Mouse (Mus musculus) embryonic facial prominence, embryonic 14.5 days (tissue): ENCODE results near the gene Gjc2. TPM values are rescaled to one million over a fixed set of nuclear protein-coding genes. Genes with fewer than 3 reads are reported as not detected.
"Not testable (repeated sequence)": the region's sequence is repeated elsewhere in the genome, so short reads cannot be mapped to it uniquely, and the experiment has no call there.

Source experiments
- ATAC-seq: fragments of 200-750 bp; cut with Nextera tagmentation; 2 replicates; pipeline ENCODE4 v1.8.0; 2017; ENCODE audit warnings: low read depth, moderate number of reproducible peaks, moderate TSS enrichment
- DNase-seq: peaks from one replicate; pipeline ENCODE4 v3.0.0-alpha.2; 2015; ENCODE audit warnings: low spot score
- H3K27ac ChIP-seq: fragments of 300-500 bp; sonication (generic); replicated peaks from 2 replicates; pipeline ENCODE4 v1.5.1; 2014; ENCODE audit warnings: low read depth, mild to moderate bottlenecking, low read length, moderate library complexity
- H3K27me3 ChIP-seq: fragments of 300-500 bp; sonication (generic); replicated peaks from 2 replicates; pipeline ENCODE4 v1.6.1; 2014; ENCODE audit warnings: low read length; ENCODE audit not compliant: control insufficient read depth, insufficient read depth
- H3K36me3 ChIP-seq: fragments of 300-500 bp; sonication (generic); 2 replicates; pipeline ENCODE4 v1.6.1; 2014; ENCODE audit warnings: low read length, mixed read lengths; ENCODE audit not compliant: control insufficient read depth, insufficient read depth
- H3K4me1 ChIP-seq: fragments of 300-500 bp; sonication (generic); 2 replicates; pipeline ENCODE4 v1.6.1; 2014; ENCODE audit warnings: antibody characterized with exemption, low read length; ENCODE audit not compliant: control insufficient read depth, insufficient read depth
- H3K4me2 ChIP-seq: fragments of 300-500 bp; sonication (generic); 2 replicates; pipeline ENCODE4 v1.6.1; 2014; ENCODE audit warnings: low read depth, mild to moderate bottlenecking, low read length, moderate library complexity, mixed read lengths
- H3K4me3 ChIP-seq: fragments of 300-500 bp; sonication (generic); 2 replicates; pipeline ENCODE4 v1.5.1; 2014; ENCODE audit warnings: low read depth, mild to moderate bottlenecking, low read length
- H3K9ac ChIP-seq: fragments of 300-500 bp; sonication (generic); 2 replicates; pipeline ENCODE4 v1.6.1; 2014; ENCODE audit warnings: low read depth, mild to moderate bottlenecking, low read length, moderate library complexity, mixed read lengths
- H3K9me3 ChIP-seq: fragments of 300-500 bp; sonication (generic); 2 replicates; pipeline ENCODE4 v1.6.1; 2016; ENCODE audit warnings: low read length; ENCODE audit not compliant: control insufficient read depth
- WGBS: fragments of 180-500 bp; shearing (Covaris S2); extraction: QIAGEN DNeasy Blood & Tissue Kit; methylation state at CpG from one replicate; pipeline ENCODE4 v1.1.7; 2014; 5-methylcytosine and 5-hydroxymethylcytosine counted together
- polyA plus RNA-seq: library from polyadenylated mRNA; unstranded; fragments of >200 nt; fragmentation: Nextera tagmentation; extraction: Ambion mirVana; gene quantifications from 2 replicates; pipeline ENCODE4 v1.2.1, GENCODE M21; 2014

Gene Gjc2
- polyA plus RNA-seq, 1 experiment from 2014 or later, result 0.29 TPM

DNA sequence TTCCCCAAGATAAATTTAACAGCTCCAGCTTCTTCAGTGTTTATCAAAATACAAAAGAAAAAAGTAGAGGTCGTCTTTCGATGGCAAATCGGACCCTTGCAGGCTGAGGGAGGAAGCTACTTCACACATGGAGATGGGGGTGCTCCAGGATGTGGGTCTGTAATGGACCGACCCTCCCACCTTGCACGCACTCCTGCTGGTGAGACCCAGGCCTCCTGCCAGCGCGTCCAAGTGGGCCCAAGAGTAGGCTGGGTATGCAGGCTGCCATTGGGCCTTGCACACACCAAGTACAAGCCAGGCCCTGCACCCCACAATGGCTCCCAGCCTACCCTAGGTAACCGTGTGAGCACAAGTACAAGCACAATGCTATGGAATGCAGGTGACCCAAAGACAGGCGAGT, 28.5 kb upstream of the Gjc2 start:
- not testable (repeated sequence) for H3K4me1 ChIP-seq, H3K4me2 ChIP-seq, H3K9ac ChIP-seq, ATAC-seq, H3K27me3 ChIP-seq, H3K27ac ChIP-seq, H3K4me3 ChIP-seq, DNase-seq, H3K9me3 ChIP-seq
- 80% methylated on average over 6 of the region's 9 CpGs for WGBS
- H3K36me3 ChIP-seq, result peaks cover 54% of the 10 kb centered on the region

- H3K9ac ChIP-seq, result no peak overlapping the region
Measured at GRCm38 (mm10) chr11:59210020-59210419, 27.0 kb upstream of the Gjc2 start.

GRCm38 (mm10) chr11:59209580-59209979, 26.6 kb upstream of the Gjc2 start:
- Histone ChIP-seq H3K36me3 (peaks cover 66% of the 10 kb centered on the region), H3K4me3 (peak overlapping the region; percentile 91), H3K9ac (peak overlapping the region; percentile 93; the same call in 1 of the 2 replicates), H3K27me3 (no peaks in the 10 kb centered on the region), H3K4me2 (peak overlapping the region; percentile 79), H3K9me3 (no peaks in the 10 kb centered on the region), H3K4me1 (no peaks in the 10 kb centered on the region; the same call in 1 of the 2 replicates), H3K27ac (no peak overlapping the region; the same call in 1 of the 2 replicates)
- DNase-seq, result no peak
- ATAC-seq, result no peak
- WGBS, result 67% methylated on average over 5 of the region's 5 CpGs

More at GRCm38 (mm10) chr11:59210020-59210419, 27.0 kb upstream of the Gjc2 start:
- no peak for DNase-seq
- Histone ChIP-seq H3K27me3 (no peaks in the 10 kb centered on the region), H3K4me2 (no peak overlapping the region), H3K27ac (no peak overlapping the region), H3K4me1 (no peaks in the 10 kb centered on the region; the same call in 1 of the 2 replicates), H3K9me3 (no peaks in the 10 kb centered on the region), H3K4me3 (no peak overlapping the region), H3K36me3 (peaks cover 67% of the 10 kb centered on the region)
- ATAC-seq, result no peak
- 80% methylated on average over 4 of the region's 4 CpGs for WGBS

DNA sequence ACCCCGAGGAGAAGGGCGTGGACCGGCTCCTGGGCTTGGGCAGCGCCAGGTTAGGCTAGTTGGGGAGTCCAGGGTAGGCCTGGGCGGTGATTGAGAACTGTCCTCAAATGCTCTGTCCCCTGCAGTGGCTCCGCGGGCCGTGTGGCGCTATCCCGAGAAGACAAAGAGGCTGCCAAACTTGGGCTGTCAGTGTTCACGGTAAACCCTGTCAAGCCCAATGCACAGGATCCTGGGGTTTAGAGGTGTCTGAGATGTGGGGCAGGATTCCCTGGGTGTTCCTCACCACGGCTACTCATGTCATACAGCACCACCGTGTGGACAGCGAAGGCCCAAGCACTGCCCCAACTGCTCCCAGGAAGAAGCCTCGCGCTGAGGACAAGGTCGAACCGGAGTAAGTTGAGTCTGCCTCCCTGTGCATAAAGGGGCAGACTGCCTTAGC, 26.0 kb upstream of the Gjc2 start:
- DNase-seq, result peak; percentile 83

GRCm38 (mm10) chr11:59208153-59208831, 25.3 kb upstream of the Gjc2 start, which contains the start of gene 2310033P09Rik:
Gene 2310033P09Rik, plus strand, starts transcription at chr11:59208321.
- H3K4me3 ChIP-seq, result peak within 1 kb of the TSS; percentile 91
- peak within 1 kb of the TSS; percentile 93 for H3K9ac ChIP-seq
- peak within 1 kb of the TSS; percentile 94 for H3K27ac ChIP-seq
- H3K36me3 ChIP-seq, result peaks cover 67% of the 10 kb centered on the region
- DNase-seq, result peak; percentile 96
- H3K9me3 ChIP-seq, result no peaks in the 10 kb centered on the region
- peak within 1 kb of the TSS; percentile 79 for H3K4me2 ChIP-seq
- H3K27me3 ChIP-seq, result no peaks in the 10 kb centered on the region
- 0% methylated on average over 48 of the region's 67 CpGs for WGBS
- no peaks in the 10 kb centered on the region; the same call in 1 of the 2 replicates for H3K4me1 ChIP-seq
- peak; percentile 87 for ATAC-seq

More for the DNA sequence above, 26.0 kb upstream of the Gjc2 start:
- peaks cover 70% of the 10 kb centered on the region for H3K36me3 ChIP-seq
- no peaks in the 10 kb centered on the region for H3K9me3 ChIP-seq
- peak overlapping the region; percentile 93 for H3K9ac ChIP-seq
- WGBS, result 9% methylated on average over 17 of the region's 18 CpGs
- H3K4me1 ChIP-seq, result no peaks in the 10 kb centered on the region; the same call in 1 of the 2 replicates
- peak overlapping the region; percentile 94 for H3K27ac ChIP-seq
- H3K4me2 ChIP-seq, result peak overlapping the region; percentile 79
- no peaks in the 10 kb centered on the region for H3K27me3 ChIP-seq
- peak; percentile 61 for ATAC-seq
- H3K4me3 ChIP-seq, result peak overlapping the region; percentile 91

GRCm38 (mm10) chr11:59202081-59202995, 19.3 kb upstream of the Gjc2 start, which contains the start of gene Mrpl55:
Gene Mrpl55, plus strand, starts transcription at chr11:59202486.
- Histone ChIP-seq H3K9ac (peak within 1 kb of the TSS; percentile 81), H3K36me3 (peaks cover 28% of the 10 kb centered on the region), H3K4me1 (peaks cover 7% of the 10 kb centered on the region; the same call in 1 of the 2 replicates), H3K27me3 (no peaks in the 10 kb centered on the region), H3K9me3 (no peaks in the 10 kb centered on the region), H3K4me3 (peak within 1 kb of the TSS; percentile 86), H3K27ac (peak within 1 kb of the TSS; percentile 68), H3K4me2 (peak within 1 kb of the TSS; percentile 95)
- under 1% methylated on average over 62 of the region's 63 CpGs for WGBS
- ATAC-seq (peak; percentile 94), DNase-seq (peak; percentile 97)

DNA sequence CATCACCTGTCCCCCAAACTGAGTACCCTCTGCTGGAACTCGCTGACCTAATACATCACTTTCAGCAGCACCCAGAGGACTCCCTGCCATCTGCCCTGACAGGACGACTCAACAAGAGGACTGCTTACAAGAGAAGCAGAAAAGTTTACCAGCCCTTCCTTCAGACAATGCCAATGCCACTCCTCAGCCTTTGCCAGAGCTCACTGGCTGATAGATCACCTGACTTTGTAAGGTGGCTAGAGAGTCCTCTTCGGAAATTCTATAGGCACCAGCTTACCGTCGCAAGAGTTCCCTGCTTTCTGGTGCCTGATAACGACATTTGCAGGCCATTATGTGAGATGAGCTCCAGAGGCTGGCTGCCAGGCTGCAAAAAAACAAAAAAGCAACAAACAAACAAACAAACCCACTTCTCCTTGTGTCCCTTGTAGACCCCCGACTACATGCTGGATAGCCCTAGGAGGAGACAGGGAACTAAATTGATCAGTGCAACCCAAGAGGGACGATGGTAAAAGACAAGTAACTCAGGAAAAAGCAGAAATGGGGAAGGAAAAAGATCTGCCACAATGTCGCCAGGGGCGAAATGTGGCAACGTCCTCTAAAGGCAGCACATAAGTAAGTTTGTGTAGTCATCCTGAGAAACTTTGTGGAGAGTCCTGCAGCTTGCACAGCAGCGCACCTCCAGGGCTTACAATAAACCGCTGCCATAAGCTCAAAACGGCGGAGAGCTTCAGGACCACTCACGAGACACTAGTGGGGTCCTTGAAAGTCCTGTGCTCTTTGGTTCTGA, 18.4 kb upstream of the Gjc2 start:
- Histone ChIP-seq H3K4me3 (peak overlapping the region; percentile 86), H3K27ac (peak overlapping the region; percentile 68), H3K9ac (peak overlapping the region; percentile 81), H3K4me1 (peaks cover 7% of the 10 kb centered on the region; the same call in 1 of the 2 replicates), H3K9me3 (no peaks in the 10 kb centered on the region), H3K27me3 (no peaks in the 10 kb centered on the region), H3K36me3 (peaks cover 25% of the 10 kb centered on the region), H3K4me2 (peak overlapping the region; percentile 95)
- 33% methylated on average over 16 of the region's 16 CpGs for WGBS
- no peak for DNase-seq
- no peak for ATAC-seq

DNA sequence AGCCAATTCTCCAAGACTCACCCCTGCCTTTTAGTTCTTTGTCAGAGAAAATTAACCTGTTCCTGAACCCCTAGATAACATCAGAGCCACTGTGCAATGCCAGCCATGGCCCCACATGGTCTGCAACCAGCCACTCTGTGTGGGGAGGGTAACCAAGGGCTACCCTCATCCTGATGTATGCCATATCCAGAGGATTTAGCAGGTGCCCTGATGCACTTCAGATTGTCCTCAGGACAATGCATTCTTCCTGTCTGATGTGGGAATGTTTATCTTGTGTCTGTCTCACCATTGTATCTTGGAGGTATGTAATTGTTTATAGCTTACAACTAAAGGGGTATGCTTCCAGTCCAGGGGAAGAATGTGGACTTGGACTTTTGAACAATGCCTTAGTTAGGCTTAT, 13.2 kb upstream of the Gjc2 start:
- H3K36me3 ChIP-seq, result peaks cover 2% of the 10 kb centered on the region; the same call in 1 of the 2 replicates
- DNase-seq, result no peak
- H3K9ac ChIP-seq, result no peak overlapping the region
- H3K9me3 ChIP-seq, result no peaks in the 10 kb centered on the region
- ATAC-seq, result no peak
- no peak overlapping the region for H3K4me3 ChIP-seq
- H3K4me1 ChIP-seq, result peaks cover 3% of the 10 kb centered on the region; the same call in 1 of the 2 replicates
- H3K27me3 ChIP-seq, result no peaks in the 10 kb centered on the region
- no peak overlapping the region for H3K4me2 ChIP-seq
- no peak overlapping the region for H3K27ac ChIP-seq
